ENCODE assay signal across 9 mouse cellular contexts in genomic region chr8:70376275-70376741, GRCm38 (mm10). TPM values are rescaled to one million over a fixed set of nuclear protein-coding genes. Genes with fewer than 3 reads are reported as not detected.
A peak's percentile ranks its signal among the peaks of the same experiment; 100 is the strongest.
DNase-seq lines count a peak whose midpoint lies in the region; ATAC-seq and TF ChIP-seq lines count a peak whose summit lies in the region.
"Had no signal": no experiment of that assay in that cellular context is flagged by ENCODE, and none has a peak within 500 bp of the region (broad histone marks: within the 10 kb centered on the region; RNA-seq: fewer than 3 reads in every experiment).

No protein-coding gene starts in this region.

- peaks cover 25% of the 10 kb centered on the region for H3K4me1 ChIP-seq in forebrain, embryonic 12.5 days
- H3K4me1 ChIP-seq in forebrain, embryonic 16.5 days (replicated peaks; ENCODE audit: control insufficient read depth, insufficient read depth, low read length), result peaks cover 13% of the 10 kb centered on the region
- H3K4me1 ChIP-seq in E14TG2a.4 (replicated peaks; ENCODE audit: low read depth, low read length), result peaks cover 55% of the 10 kb centered on the region
- peaks cover 12% of the 10 kb centered on the region for H3K4me1 ChIP-seq in hindbrain, embryonic 11.5 days (replicated peaks; ENCODE audit: control insufficient read depth, insufficient read depth, low read length)
- peaks cover 9% of the 10 kb centered on the region; the same call in 1 of the 2 replicates for H3K4me1 ChIP-seq in lung, postnatal 0 days (ENCODE audit: insufficient read depth, low read depth, low read length)

- 8% methylated on average over 37 of the region's 37 CpGs for WGBS in forebrain, embryonic 12.5 days
- 5% methylated on average over 37 of the region's 37 CpGs for WGBS in forebrain, embryonic 16.5 days
- WGBS in hindbrain, embryonic 11.5 days, result 9% methylated on average over 37 of the region's 37 CpGs
- WGBS in lung, postnatal 0 days, result 6% methylated on average over 30 of the region's 37 CpGs

- DNase-seq in hindbrain, embryonic 11.5 days (ENCODE audit: low spot score), result peak; percentile 40
- no peak for DNase-seq in lung, postnatal 0 days (ENCODE audit: low spot score)
- DNase-seq in left cerebral cortex, postnatal 10 days (ENCODE audit: extremely low spot score in 1 of 2, low spot score in 2 of 2), result no peak
- no peak for DNase-seq in thymus, postnatal 36 days
- no peak for DNase-seq in spleen, postnatal 4 days (ENCODE audit: low spot score in 2 of 2)

- intact Hi-C loops in left cerebral cortex, postnatal 10 days (cut with DNase I), result no loop called here

- no peak for TF ChIP-seq EP300 in lung, postnatal 0 days (IDR thresholded peaks at IDR 0.05)

- H3K4me3 ChIP-seq in forebrain, embryonic 12.5 days (replicated peaks), result no peak overlapping the region; the same call in 1 of the 2 replicates
- no peak overlapping the region for H3K4me3 ChIP-seq in forebrain, embryonic 16.5 days (replicated peaks; ENCODE audit: low read length)
- peak overlapping the region; percentile 84 for H3K4me3 ChIP-seq in E14TG2a.4 (replicated peaks; ENCODE audit: low read length)
- H3K4me3 ChIP-seq in hindbrain, embryonic 11.5 days (ENCODE audit: low read depth, low read length), result no peak overlapping the region
- no peak overlapping the region; the same call in 1 of the 2 replicates for H3K4me3 ChIP-seq in lung, postnatal 0 days (ENCODE audit: low read depth, low read length)

- no peak for ATAC-seq in forebrain, embryonic 12.5 days (ENCODE audit: low FRiP score)
- ATAC-seq in forebrain, embryonic 16.5 days, result no peak
- ATAC-seq in hindbrain, embryonic 11.5 days (ENCODE audit: low FRiP score), result no peak
- no peak for ATAC-seq in lung, postnatal 0 days

- H3K27ac ChIP-seq in forebrain, embryonic 12.5 days, result no peak overlapping the region
- no peak overlapping the region for H3K27ac ChIP-seq in forebrain, embryonic 16.5 days (ENCODE audit: low read length)
- H3K27ac ChIP-seq in hindbrain, embryonic 11.5 days (ENCODE audit: low read depth, low read length), result no peak overlapping the region
- no peak overlapping the region for H3K27ac ChIP-seq in lung, postnatal 0 days (ENCODE audit: low read length)

- peak overlapping the region; percentile 15; the same call in 1 of the 2 replicates for H3K4me2 ChIP-seq in forebrain, embryonic 12.5 days
- no peak overlapping the region for H3K4me2 ChIP-seq in forebrain, embryonic 16.5 days (ENCODE audit: low read length)
- no peak overlapping the region; the same call in 1 of the 2 replicates for H3K4me2 ChIP-seq in hindbrain, embryonic 11.5 days (replicated peaks; ENCODE audit: low read depth, low read length)
- H3K4me2 ChIP-seq in lung, postnatal 0 days (replicated peaks; ENCODE audit: low read depth, low read length), result peak overlapping the region; percentile 28; the same call in 1 of the 2 replicates

- H3K27me3 ChIP-seq in forebrain, embryonic 12.5 days, result peaks cover 94% of the 10 kb centered on the region
- H3K27me3 ChIP-seq in forebrain, embryonic 16.5 days (replicated peaks; ENCODE audit: control insufficient read depth, insufficient read depth, low read length), result peaks cover 77% of the 10 kb centered on the region
- H3K27me3 ChIP-seq in E14TG2a.4 (ENCODE audit: insufficient read depth, low read length), result peaks cover 95% of the 10 kb centered on the region
- H3K27me3 ChIP-seq in hindbrain, embryonic 11.5 days (ENCODE audit: control insufficient read depth, insufficient read depth, low read length), result peaks cover 76% of the 10 kb centered on the region
- peaks cover 54% of the 10 kb centered on the region for H3K27me3 ChIP-seq in lung, postnatal 0 days (replicated peaks; ENCODE audit: insufficient read depth, low read length)

- H3K9me3 ChIP-seq in forebrain, embryonic 12.5 days, result no peaks in the 10 kb centered on the region
- no peaks in the 10 kb centered on the region for H3K9me3 ChIP-seq in forebrain, embryonic 16.5 days (ENCODE audit: control insufficient read depth, low read length)
- no peaks in the 10 kb centered on the region for H3K9me3 ChIP-seq in E14TG2a.4 (ENCODE audit: low read length)
- H3K9me3 ChIP-seq in hindbrain, embryonic 11.5 days (ENCODE audit: control insufficient read depth, low read length), result no peaks in the 10 kb centered on the region
- no peaks in the 10 kb centered on the region for H3K9me3 ChIP-seq in lung, postnatal 0 days (ENCODE audit: low read length)

- H3K36me3 ChIP-seq in forebrain, embryonic 12.5 days (replicated peaks), result no peaks in the 10 kb centered on the region
- no peaks in the 10 kb centered on the region for H3K36me3 ChIP-seq in forebrain, embryonic 16.5 days (ENCODE audit: control insufficient read depth, insufficient read depth)
- no peaks in the 10 kb centered on the region for H3K36me3 ChIP-seq in E14TG2a.4 (ENCODE audit: insufficient read depth, low read length)
- H3K36me3 ChIP-seq in hindbrain, embryonic 11.5 days (ENCODE audit: control insufficient read depth, insufficient read depth, low read length), result no peaks in the 10 kb centered on the region
- no peaks in the 10 kb centered on the region for H3K36me3 ChIP-seq in lung, postnatal 0 days (ENCODE audit: insufficient read depth, low read length)

- H3K9ac ChIP-seq in forebrain, embryonic 12.5 days, result no peak overlapping the region
- no peak overlapping the region for H3K9ac ChIP-seq in forebrain, embryonic 16.5 days (replicated peaks; ENCODE audit: low read depth, low read length)
- H3K9ac ChIP-seq in hindbrain, embryonic 11.5 days (ENCODE audit: low read depth, low read length), result no peak overlapping the region
- H3K9ac ChIP-seq in lung, postnatal 0 days (replicated peaks; ENCODE audit: low read depth), result no peak overlapping the region

- no peak for TF ChIP-seq CTCF in E14TG2a.4 (conservative IDR thresholded peaks at IDR 0.05; ENCODE audit: low read length)
- no peak for TF ChIP-seq CTCF in lung, postnatal 0 days (IDR thresholded peaks at IDR 0.05)

RNA-seq across cellular contexts. Expression of gene Comp, which starts 3.0 kb away (rescaled TPM):
- 0.08 and 0.34 TPM in 2 replicates for polyA plus RNA-seq in forebrain, embryonic 12.5 days (2016; fragmentation: Nextera tagmentation; extraction: Ambion mirVana)
- 0.51 and 0.75 TPM in 2 replicates for polyA plus RNA-seq in forebrain, embryonic 16.5 days (2015; fragmentation: Nextera tagmentation; extraction: Ambion mirVana)
- polyA plus RNA-seq in hindbrain, embryonic 11.5 days (2014; fragmentation: Nextera tagmentation; extraction: Ambion mirVana), result 0.08 and 0.11 TPM in 2 replicates
- 0.13 and 0.29 TPM in 2 replicates for polyA plus RNA-seq in lung, postnatal 0 days (2015; fragmentation: Nextera tagmentation; extraction: Ambion mirVana)
- under 1 TPM in 1 of 2 experiments, not detected in 1; 0.14 TPM for total RNA-seq in left cerebral cortex, postnatal 10 days (2021)

RNA-seq across cellular contexts. Expression of gene Upf1, which starts 23.2 kb away (rescaled TPM):
- polyA plus RNA-seq in forebrain, embryonic 12.5 days (2016; fragmentation: Nextera tagmentation; extraction: Ambion mirVana), result 26.9 and 29.5 TPM in 2 replicates
- polyA plus RNA-seq in forebrain, embryonic 16.5 days (2015; fragmentation: Nextera tagmentation; extraction: Ambion mirVana), result 11.8 and 13.6 TPM in 2 replicates
- polyA plus RNA-seq in hindbrain, embryonic 11.5 days (2014; fragmentation: Nextera tagmentation; extraction: Ambion mirVana), result 21.4 TPM in 2 replicates
- polyA plus RNA-seq in lung, postnatal 0 days (2015; fragmentation: Nextera tagmentation; extraction: Ambion mirVana), result 10.4 and 11.1 TPM in 2 replicates
- total RNA-seq in left cerebral cortex, postnatal 10 days (2021), result 10 to 100 TPM; 46.9 to 48.1 TPM

RNA-seq across cellular contexts. Expression of gene Gdf1, which starts 46.7 kb away (rescaled TPM):
- polyA plus RNA-seq in forebrain, embryonic 12.5 days (2016; fragmentation: Nextera tagmentation; extraction: Ambion mirVana), result 1.8 and 4.2 TPM in 2 replicates
- 3.9 and 5.8 TPM in 2 replicates for polyA plus RNA-seq in forebrain, embryonic 16.5 days (2015; fragmentation: Nextera tagmentation; extraction: Ambion mirVana)
- polyA plus RNA-seq in hindbrain, embryonic 11.5 days (2014; fragmentation: Nextera tagmentation; extraction: Ambion mirVana), result 1.3 TPM in 2 replicates
- polyA plus RNA-seq in lung, postnatal 0 days (2015; fragmentation: Nextera tagmentation; extraction: Ambion mirVana), result 0.33 and 0.81 TPM in 2 replicates
- total RNA-seq in left cerebral cortex, postnatal 10 days (2021), result 10 to 100 TPM in 1 of 2 experiments, 1 to 10 TPM in 1; 6.6 to 13.0 TPM
- polyA plus RNA-seq: thymus, postnatal 0 days had no signal

Comparison
In these comparisons a context has a peak if more than half of its experiments do, and no peak if none do; other contexts are left out.
1. H3K4me2 ChIP-seq: peak in forebrain, embryonic 12.5 days (single experiment) and lung, postnatal 0 days (single experiment); none in forebrain, embryonic 16.5 days (single experiment) and hindbrain, embryonic 11.5 days (single experiment).